Mouse (Mus musculus) adrenal gland, postnatal 14 days (tissue): ENCODE measurements at regions not wholly inside any gene's neighbourhood (a gene's known extent, or its start where the extent isn't known, plus 50 kb on each side); places are given as distances from the start of the nearest gene placed in this dataset.

Experiments used
- DNase-seq: peaks from one replicate; pipeline ENCODE4 v3.0.0; 2021; ENCODE audit warnings: mixed read lengths

DNA sequence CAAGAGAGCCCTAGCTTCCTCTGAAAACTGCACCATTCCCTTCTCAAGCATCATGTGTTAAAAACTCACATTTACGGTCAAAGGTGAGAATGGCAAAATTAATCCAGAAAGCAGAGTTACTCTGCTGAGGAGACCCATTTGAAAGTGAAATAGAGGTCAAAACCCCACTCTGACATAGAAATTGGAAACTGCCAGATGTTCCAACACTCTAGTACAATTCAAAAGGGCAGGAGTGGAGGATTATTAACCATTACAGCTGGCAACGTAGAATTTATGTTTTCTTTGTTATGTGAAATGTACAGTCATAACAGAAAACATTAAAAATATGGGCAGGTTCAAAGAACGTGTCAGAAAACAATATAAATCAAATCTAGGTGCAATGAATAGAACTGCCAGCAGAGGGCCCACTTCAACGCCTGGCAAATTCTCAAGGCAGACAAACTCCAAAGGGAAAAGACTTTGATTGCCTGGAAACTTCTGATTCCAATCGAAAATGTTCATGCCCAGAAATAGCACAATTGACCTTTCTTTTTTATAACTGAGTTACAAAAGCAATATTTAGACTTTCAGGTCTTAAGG, 54.2 kb upstream of the Rfpl4b start:
- peak; percentile 66 for DNase-seq

DNA sequence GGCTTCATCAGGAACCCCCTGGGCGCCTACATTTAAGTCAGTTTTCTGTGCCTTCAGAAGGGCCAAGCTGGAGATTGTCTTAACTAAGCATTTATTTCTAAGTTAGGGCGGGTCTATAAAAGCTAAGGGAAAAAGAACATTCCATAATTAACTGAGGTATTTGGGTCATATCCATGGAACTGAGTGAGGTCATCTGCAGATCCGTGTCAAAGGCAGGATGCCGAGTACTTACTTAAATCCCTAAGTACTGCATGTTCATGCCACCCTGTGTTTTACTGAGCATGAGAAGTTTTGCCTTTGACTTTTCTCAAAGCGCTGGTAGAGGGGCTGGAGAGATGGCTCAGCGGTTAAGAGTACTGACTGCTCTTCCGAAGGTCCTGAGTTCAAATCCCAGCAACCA, 57.7 kb upstream of the Rfpl4b start:
- DNase-seq: no peak

DNA sequence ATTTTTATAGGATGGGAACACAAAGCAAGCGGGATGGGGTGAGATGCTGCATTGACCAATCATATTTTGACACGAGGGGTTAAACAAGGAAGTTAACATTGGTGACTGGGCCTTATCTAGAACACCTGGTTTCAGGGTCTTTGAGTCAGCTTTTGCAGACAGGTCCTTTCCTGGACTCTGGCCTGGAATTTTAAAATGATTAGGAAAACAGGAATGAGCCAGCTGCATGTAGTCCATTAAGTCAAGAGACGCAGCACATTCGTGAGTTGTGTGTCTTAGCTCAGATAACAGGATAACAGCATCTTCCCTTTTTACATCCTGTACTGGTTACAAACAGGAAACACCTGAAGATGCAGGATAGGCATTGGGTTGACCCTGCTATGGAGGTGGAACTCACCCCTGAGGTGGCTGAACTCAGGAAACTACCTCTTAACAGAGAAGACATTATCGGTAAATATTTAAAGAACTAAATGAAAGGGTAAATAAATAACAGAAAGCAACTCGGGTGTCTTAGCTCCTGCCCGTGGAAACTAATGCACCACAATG, 59.1 kb upstream of the Rfpl4b start:
- no peak for DNase-seq

DNA sequence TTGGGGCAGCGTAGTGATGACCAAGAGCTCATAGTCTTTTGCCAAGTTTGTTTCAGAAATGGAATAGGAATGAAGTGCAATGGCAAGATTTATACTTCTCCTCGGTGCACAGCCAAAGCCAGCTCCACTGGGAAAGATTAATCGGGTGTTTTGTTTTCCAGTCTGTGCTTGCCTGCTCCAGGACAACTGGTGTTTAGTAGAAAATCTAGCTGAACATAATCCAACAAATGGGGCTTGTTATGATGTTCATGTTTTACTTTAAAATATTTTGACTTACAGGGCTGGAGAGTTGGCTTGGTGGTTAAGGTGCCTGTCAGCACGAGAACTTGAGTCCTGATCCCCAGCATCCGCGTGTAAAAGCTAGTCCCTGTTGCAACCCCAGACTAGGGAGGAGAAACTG, 60.6 kb upstream of the Rfpl4b start:
- peak; percentile 62 for DNase-seq

DNA sequence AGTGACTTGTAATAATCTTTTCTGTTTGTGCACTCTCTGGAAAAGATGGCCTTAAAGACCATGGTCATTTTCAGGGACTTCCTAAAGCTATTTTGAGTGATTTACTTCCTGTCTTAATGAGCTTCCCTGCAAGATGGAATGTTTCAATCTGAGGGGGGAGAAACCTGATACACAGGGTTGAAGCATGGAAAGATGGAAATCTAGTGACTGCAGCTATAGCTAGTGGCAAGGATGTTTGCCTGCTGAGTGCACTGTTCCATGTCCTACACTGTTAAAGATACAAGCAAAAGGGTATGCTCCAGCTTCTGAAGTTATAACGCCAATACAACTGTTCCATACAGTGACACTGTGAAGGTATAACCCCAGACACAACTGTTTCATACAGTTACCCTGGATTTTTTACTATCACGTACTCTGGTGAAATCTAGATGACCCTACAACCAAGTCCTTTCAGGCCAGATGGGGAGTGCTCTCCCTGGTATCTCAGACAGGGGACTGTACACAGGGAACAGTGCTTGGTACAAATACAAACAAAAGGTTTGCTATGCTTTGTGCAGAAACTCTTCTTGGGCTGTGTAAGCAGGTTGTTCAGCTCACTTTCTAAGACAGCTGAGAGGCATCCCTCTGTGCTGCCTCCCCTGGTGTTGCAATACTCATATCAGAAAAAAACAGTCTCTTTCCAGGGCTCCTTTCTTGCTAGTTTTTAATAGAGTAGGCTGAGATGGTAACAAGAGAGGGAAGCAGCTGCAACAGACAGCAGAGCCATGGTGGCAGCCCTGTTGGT, 62.4 kb upstream of the Rfpl4b start:
- no peak for DNase-seq

DNA sequence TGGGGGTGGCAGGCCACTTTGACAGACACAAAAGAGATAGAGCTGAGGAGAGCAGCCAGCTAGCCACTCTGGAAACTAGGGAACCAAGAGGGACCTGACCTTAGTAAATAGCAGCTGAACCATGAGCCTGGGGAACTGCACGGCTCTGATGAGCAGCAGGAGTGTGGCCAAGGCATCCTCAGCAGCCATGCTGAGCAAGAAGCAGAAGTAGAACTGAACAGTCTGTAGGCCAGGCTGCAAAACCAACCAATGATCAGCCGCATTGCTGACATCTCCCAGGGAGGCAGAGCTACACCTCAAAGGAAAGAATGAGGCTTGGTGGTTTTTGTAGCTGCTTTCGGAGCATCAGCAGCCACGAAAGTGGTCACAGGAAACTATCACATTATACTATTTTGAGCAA, 63.1 kb upstream of the Rfpl4b start:
- DNase-seq: no peak

DNA sequence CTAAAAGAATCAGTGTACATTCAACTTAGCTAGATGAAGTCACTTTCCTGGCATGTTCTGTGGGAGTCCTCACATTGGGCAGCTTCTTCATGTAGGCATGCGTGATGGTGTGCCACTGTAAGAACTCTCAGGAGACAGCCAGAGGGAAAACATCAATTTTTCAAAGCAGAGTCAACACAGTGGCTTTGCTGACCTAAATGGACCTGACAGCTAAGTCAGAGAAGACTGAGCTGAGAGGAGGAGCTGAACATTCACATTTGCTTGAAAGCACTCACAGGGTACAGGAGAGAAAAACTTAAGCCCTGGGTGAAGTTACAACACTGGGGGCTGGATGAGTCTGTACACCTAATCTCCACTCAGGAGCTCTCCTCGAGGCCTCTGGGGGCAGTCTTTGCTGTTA, 64.9 kb upstream of the Rfpl4b start:
- no peak for DNase-seq

DNA sequence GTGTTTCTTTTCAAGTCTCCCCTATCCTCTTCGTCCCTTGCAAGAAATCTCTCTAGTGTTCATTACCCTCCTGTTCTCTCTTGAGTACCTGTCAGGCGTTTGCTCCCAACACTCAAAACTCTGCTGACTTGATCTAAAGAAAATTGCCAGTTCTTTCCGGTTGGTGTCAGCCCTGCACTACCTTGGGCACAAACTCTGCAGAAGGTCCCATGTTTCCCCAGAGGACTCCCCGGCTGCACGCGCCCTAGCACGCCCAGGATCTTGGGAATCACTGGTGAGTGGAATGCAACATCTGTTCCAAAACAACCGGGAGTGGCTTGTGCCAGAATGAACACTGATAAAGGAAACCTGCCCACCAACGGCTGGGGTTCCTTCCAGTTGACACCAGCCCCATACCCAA, 66.3 kb upstream of the Rfpl4b start:
- DNase-seq: peak; percentile 27

DNA sequence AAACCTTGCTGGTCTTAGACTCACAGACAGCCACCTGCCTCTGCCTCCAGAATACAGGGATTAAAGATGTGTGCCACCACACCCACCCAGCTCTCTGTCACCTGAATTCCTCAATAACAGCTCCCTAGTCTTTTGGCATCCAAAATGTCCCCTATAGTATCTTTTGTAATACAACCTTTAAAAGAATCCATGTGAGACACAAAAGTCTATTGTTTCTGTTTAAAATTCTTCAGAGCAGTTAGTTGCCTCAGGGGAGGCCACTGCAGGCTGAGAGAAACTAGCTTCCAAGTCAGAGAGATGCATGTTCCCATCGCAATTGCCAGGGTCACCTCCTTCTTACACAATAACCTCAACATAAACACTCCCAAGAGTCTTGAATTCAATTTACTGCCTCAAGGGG, 70.6 kb upstream of the Lama4 start:
- no peak for DNase-seq

DNA sequence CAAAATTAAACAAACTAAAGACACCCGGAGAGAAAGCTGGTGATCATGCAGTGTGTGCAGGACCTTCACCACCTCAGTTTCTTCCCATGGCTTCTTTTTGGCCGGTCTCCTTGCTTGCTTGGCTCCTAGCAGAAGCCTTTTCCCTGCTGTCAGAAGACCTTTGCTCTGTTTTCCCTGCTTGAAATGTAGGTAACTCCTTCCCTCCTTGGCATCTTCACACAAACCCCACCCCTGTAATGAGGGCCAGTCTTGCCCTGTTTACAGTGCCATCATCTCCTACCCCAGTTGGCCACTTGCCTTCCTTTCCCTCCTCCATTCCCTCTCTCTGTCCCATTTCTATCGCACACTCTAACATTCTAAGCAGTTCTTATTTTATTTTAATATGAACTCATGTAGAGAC, 69.7 kb upstream of the Lama4 start:
- DNase-seq: peak; percentile 51

DNA sequence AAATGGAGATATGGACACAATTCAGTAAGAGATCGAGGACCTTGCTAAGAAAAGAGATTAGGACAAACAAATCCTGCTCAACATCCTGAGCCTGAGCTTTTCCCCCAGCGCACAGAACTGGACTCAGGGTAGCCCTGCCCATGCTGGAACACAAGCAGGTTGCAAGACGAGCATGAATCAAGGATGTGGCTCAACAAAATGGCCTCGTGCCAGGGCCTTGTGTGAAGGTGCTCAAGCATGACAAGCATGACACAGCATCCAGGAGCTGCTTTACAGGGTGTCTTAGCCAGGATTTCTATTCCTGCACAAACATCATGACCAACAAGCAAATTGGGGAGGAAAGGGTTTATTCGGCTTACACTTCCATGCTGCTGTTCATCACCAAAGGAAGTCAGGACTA, 67.7 kb upstream of the Lama4 start:
- DNase-seq: peak; percentile 89

DNA sequence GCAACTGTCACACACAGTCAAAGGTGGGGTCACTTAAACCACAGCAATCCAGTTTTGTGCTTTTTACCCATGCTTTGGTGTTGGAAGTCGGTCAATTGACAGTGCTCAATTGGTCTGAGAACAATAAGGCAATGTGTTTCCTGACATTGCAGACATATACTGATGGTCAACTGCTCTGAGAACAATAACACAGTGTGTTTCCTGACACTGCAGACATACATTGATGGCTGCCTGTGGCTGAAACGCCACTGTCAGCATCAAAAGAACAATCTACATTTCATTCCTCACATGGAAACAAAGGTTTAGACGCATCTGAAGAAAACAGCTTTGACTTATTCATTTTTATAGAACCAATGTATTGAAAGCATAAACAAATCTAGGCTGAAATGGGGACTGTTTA, 59.2 kb upstream of the Lama4 start:
- no peak for DNase-seq

DNA sequence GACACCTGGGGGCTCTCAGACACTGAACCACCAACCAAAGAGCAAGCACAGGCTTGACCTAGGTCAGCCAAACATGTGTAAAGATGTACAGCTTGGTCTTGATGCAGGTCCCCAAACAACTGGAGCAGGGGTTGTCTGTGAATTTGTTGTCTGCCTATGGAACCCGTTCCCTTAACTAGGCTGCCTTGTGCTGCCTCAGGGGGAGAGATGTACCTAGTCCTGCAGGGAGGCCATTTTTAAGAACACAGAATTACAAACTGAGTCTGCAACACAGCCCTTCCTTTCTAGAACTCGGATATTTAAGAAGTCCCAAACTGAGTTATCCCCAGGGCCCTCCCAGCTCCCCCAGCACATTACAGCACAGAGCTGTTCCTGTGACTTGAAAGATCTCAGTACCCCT, 57.5 kb upstream of the Lama4 start:
- no peak for DNase-seq

DNA sequence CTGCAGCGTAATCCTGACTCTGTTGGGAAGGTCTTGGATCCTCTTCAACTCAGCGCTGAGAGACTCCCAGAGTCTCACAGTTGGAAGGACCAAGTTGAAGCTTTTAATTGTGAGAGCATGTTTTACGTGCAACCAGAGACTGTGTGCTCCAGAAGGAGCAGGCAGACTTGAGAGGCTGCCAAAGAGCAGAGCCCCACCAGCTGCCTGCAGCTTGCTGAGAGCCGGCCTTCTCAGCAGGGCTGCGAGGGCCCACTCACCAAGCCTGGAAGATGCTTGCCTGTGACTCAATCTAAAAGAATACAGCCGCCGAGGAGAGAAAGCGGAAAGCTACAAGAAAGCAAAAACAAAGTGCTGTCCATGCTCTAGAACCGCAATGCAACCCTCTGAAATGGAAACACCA, 57.0 kb upstream of the Lama4 start:
- peak; percentile 44 for DNase-seq

DNA sequence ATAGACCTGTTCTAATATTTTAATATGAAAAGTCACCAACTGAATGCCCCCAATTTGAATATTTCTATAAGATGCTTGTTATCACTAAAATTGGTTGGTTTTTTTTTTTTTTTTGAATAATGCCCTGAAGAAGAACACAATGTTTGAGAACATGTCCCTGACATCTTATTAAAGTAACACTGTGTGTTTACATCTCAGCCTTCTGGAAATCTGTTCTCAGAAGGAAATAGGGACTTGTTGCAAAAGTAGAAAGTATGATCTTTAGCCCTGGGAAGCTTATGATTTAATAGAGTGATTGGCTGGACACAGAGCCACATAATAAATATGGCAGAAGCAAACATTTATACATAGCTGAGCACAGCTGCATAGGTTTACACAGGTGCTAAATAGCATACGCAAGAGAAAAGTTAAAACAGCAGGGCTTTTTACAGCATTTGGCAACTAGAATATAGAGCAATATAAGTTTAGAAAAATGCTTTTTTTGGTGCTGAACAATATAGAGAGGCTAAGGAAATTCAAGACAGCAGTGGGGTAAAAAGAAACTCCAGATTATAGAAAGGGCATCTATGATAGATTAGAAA, 56.1 kb upstream of the Lama4 start:
- DNase-seq: no peak

DNA sequence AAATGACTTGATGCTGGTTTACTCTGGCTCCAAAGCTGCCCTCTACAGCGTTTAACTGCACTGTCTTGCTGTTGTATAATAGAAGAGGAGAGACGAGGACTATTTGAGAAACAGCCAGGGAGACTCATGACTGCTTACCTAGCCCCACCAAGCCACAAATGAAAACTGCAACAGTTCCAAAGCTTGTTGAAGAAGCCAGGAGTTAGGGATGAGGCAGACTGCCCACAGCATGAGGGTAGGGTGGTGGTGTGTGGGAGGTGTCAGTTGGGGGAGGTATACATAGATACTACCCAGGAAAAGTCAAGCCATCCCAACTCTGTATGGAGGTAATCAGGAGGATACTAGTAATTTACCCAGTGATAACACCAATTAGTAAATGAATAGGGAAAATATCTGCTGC, 55.5 kb upstream of the Lama4 start:
- no peak for DNase-seq

DNA sequence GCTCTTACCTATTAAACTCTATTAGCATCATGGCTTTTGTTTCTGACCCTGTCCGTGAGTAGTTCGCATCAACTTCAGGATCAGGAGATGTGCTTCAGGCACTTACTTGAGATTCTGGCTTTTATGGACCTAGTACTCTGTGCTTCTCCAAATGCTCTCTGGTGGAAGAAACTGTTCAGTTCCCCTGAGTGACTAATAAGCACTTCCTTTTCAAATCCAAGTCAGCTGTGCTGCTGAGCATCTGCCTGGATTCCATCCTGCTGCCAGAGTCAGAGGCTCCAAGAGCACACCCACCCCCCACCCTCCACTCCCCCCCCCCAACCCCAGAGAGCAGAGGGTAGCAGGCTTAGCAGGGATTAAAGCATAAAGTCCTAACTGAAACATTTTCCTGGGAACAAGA, 52.3 kb upstream of the Lama4 start:
- DNase-seq: no peak
